Mouse (Mus musculus) myocyte (in vitro differentiated cells): ENCODE results near the gene Mylip.

Source experiments
- E2F4 ChIP-seq: IDR thresholded peaks from one replicate; pipeline ENCODE4 v1.6.1; 2011; ENCODE audit warnings: mild to moderate bottlenecking, control low read depth, moderate library complexity; ENCODE audit not compliant: insufficient read depth
- MAX ChIP-seq: IDR thresholded peaks from one replicate; pipeline ENCODE4 v1.6.1; 2011; ENCODE audit warnings: low read depth, mild to moderate bottlenecking, control low read depth
- MYOG ChIP-seq, 3 experiments: IDR thresholded peaks; one replicate each; pipeline ENCODE4 v1.6.1; 2011; ENCODE audit warnings: control low read depth in 2 of 3, low read depth in 2 of 3, mild to moderate bottlenecking in 2 of 3; ENCODE audit not compliant: insufficient read length in 2 of 3, control insufficient read depth in 1 of 3, insufficient read depth in 1 of 3
- POLR2A ChIP-seq: IDR thresholded peaks from one replicate; pipeline ENCODE4 v1.6.1; 2011; ENCODE audit warnings: low read depth, mild to moderate bottlenecking, control low read depth, moderate library complexity; ENCODE audit not compliant: insufficient read length
- POLR2AphosphoS2 ChIP-seq: IDR thresholded peaks from one replicate; pipeline ENCODE4 v1.6.1; 2011; ENCODE audit warnings: low read depth, control low read depth; ENCODE audit not compliant: insufficient read length
- SRF ChIP-seq: IDR thresholded peaks from one replicate; pipeline ENCODE4 v1.6.1; 2011; ENCODE audit warnings: low read depth; ENCODE audit not compliant: control insufficient read depth, insufficient read length

- no peak for TF ChIP-seq POLR2AphosphoS2
- no peak for TF ChIP-seq E2F4
- no peak for TF ChIP-seq SRF
- peak in 1 of 3 experiments; percentile 57 for TF ChIP-seq MYOG (IDR thresholded peaks at IDR 0.05; ENCODE audit: control insufficient read depth in 1 of 3, insufficient read depth in 1 of 3, insufficient read length in 2 of 3, low read depth in 2 of 3)
- no peak for TF ChIP-seq MAX
- no peak for TF ChIP-seq POLR2A
These were observed 57.1 kb downstream of the Mylip start for GRCm38 (mm10) chr13:45446636-45447035.
